Mouse (Mus musculus) lung, postnatal 0 days (tissue): Measurements from ENCODE around the gene Limk1.

Experiments used
- CTCF ChIP-seq: IDR thresholded peaks from 2 replicates; pipeline ENCODE4 v1.5.1; 2016; ENCODE audit warnings: antibody characterized with exemption, mild to moderate bottlenecking
- EP300 ChIP-seq: IDR thresholded peaks from 2 replicates; pipeline ENCODE4 v1.6.1; 2016; ENCODE audit warnings: antibody characterized with exemption, mild to moderate bottlenecking, control low read depth

DNA sequence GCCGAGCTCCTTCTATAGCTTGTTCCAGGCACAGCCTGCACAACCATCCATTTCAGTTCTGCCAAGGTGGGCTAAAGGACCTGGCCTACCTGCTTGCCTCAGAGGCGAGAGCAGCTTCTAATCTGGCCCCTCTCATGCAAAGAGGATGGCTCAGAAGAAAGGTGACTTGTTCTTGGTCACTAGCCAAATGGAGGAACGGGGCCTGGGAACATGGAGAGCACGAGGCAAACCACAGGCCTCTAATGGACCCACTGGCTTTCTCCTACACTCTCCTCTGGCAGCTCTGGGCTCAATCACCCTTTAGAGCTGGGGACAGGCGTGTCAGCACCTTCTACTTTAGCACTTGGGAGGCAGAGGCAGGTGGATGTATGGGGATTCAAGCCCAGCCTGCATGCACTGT is 13.4 kb downstream of the Limk1 start:
- TF ChIP-seq EP300: no peak
- TF ChIP-seq CTCF: no peak
